Mouse (Mus musculus) kidney, embryonic 15.5 days (tissue): ENCODE measurements at regions not wholly inside any gene's neighbourhood (a gene's known extent, or its start where the extent isn't known, plus 50 kb on each side); places are given as distances from the start of the nearest gene placed in this dataset.

Experiments used
- ATAC-seq: fragments of 200-750 bp; cut with Nextera tagmentation; replicated peaks from 2 replicates; pipeline ENCODE4 v1.8.0; 2017; ENCODE audit warnings: moderate TSS enrichment; ENCODE audit not compliant: low FRiP score
- H3K27ac ChIP-seq: fragments of 300-500 bp; sonication (generic); 2 replicates; pipeline ENCODE4 v1.5.1; 2015; ENCODE audit warnings: mild to moderate bottlenecking, inconsistent platforms
- H3K27me3 ChIP-seq: fragments of 300-500 bp; sonication (generic); 2 replicates; pipeline ENCODE4 v1.6.1; 2015; ENCODE audit warnings: inconsistent platforms
- H3K36me3 ChIP-seq: fragments of 300-500 bp; sonication (generic); 2 replicates; pipeline ENCODE4 v1.6.1; 2015; ENCODE audit warnings: inconsistent platforms
- H3K4me1 ChIP-seq: fragments of 300-500 bp; sonication (generic); 2 replicates; pipeline ENCODE4 v1.6.1; 2015; ENCODE audit warnings: inconsistent platforms
- H3K4me2 ChIP-seq: fragments of 300-500 bp; sonication (generic); 2 replicates; pipeline ENCODE4 v1.6.1; 2015; ENCODE audit warnings: moderate library complexity, mild to moderate bottlenecking, inconsistent platforms
- H3K4me3 ChIP-seq: fragments of 300-500 bp; sonication (generic); replicated peaks from 2 replicates; pipeline ENCODE4 v1.5.1; 2015; ENCODE audit warnings: mild to moderate bottlenecking, inconsistent platforms
- H3K9ac ChIP-seq: fragments of 300-500 bp; sonication (generic); 2 replicates; pipeline ENCODE4 v1.6.1; 2015; ENCODE audit warnings: mild to moderate bottlenecking, inconsistent platforms
- H3K9me3 ChIP-seq: fragments of 300-500 bp; sonication (generic); replicated peaks from 2 replicates; pipeline ENCODE4 v1.6.1; 2016; ENCODE audit warnings: inconsistent platforms
- WGBS: fragments of 180-500 bp; shearing (Covaris S2); methylation state at CpG from one replicate; pipeline ENCODE4 v1.1.7; 2015; ENCODE audit warnings: mixed read lengths; 5-methylcytosine and 5-hydroxymethylcytosine counted together

DNA sequence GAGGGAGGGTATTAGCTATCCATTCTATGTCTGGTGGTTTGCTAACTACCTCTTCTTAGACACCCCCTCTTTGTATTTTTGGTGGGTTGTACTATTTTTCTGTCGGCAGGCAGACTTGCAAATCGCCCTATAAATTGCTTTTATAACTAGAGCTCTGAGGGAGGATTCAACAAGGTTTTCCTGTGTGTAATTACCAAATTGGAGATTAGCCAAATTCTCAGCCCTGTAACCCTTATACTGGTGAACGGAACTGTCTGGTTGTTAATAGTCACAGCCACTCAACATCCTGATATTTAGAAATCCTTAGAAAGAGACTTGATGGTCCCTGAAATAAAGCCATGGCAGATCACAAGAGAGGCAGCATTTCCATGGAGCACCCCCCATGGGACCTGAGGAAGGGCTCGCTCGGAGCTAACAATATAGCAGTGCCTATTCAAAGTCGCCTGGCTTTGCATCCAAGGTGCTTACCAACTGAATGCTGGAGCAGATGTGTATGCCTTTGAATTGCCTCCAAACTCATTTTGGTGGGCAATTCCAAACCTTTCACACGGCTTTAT is 333.0 kb downstream of the Nedd1 start:
- no peaks in the 10 kb centered on the region for H3K4me1 ChIP-seq
- H3K9me3 ChIP-seq, result no peaks in the 10 kb centered on the region
- ATAC-seq, result no peak
- whole genome bisulfite sequencing, result 48% methylated on average over 7 of the region's 7 CpGs
- H3K9ac ChIP-seq, result no peak overlapping the region
- H3K27me3 ChIP-seq, result no peaks in the 10 kb centered on the region
- no peak overlapping the region for H3K4me2 ChIP-seq
- no peak overlapping the region for H3K27ac ChIP-seq
- H3K4me3 ChIP-seq, result no peak overlapping the region
- H3K36me3 ChIP-seq, result no peaks in the 10 kb centered on the region

DNA sequence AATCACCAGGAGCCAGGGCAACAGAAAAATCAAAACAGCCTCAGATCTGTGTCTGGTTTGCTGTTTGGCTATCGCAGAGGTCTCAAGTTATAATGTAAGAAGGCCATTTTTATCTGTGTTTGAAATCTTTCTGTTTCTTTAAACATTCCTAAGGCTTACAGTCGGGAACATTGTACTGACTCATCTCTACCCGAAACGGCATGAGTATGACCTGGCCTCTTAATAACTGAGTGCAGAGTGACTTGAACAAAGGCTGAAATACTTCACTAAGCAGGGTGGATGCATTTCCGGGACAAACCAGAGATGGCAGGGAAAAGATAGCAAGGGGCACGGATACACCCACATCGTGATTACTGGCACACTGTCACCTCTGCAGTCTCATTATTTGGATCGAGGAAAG is 355.1 kb downstream of the Nedd1 start:
- Histone ChIP-seq H3K9ac (no peak overlapping the region), H3K4me3 (no peak overlapping the region), H3K4me2 (no peak overlapping the region), H3K4me1 (no peaks in the 10 kb centered on the region), H3K36me3 (no peaks in the 10 kb centered on the region), H3K9me3 (no peaks in the 10 kb centered on the region), H3K27me3 (no peaks in the 10 kb centered on the region), H3K27ac (no peak overlapping the region)
- ATAC-seq, result no peak
- 63% methylated on average over 8 of the region's 8 CpGs for WGBS

DNA sequence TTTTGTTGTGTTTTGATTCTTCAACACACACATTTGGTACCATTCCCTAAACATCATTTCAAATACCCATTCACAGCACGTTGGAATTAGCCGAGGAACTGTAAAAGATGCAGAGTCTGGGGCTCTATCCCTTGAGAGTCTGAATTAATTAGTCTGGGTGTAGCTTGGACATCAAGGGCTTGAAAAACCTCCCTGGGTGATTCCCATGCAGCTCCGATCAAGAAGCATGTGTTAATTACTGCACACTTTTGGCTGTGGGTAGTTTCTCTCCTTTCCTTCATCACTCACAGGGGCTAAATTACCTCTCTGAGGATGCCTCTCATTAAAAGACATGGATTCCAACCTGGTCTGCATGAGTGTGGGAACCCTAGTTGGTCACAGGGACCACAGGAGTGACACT is 365.5 kb downstream of the Nedd1 start:
- 80% methylated on average over 3 of the region's 3 CpGs for WGBS
- ATAC-seq, result no peak
- Histone ChIP-seq H3K4me2 (no peak overlapping the region), H3K4me3 (no peak overlapping the region), H3K36me3 (no peaks in the 10 kb centered on the region), H3K9me3 (no peaks in the 10 kb centered on the region), H3K27me3 (no peaks in the 10 kb centered on the region), H3K27ac (no peak overlapping the region), H3K9ac (no peak overlapping the region), H3K4me1 (no peaks in the 10 kb centered on the region)

DNA sequence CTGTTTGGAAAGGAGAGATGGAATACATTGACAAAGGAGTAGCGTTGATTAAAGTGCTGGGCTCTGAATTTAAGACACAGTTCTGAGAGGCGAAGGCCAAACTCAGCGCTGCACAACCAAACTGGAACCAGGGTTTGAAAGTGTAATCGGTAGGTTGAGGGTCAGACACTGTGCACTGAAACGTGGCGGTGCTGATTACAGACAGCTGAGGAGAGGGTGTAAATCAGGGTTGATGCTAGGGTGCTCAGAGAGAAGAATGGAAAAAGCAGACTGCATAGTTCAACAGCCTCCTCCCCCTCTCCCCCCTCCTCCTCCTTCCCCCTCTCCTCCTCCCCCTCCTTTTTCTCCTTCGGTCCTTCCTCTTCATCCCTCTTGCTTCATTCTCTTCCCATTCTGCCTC is 373.2 kb downstream of the Nedd1 start:
- Histone ChIP-seq H3K4me2 (no peak overlapping the region), H3K4me1 (peaks cover 16% of the 10 kb centered on the region), H3K27ac (peak overlapping the region; percentile 67), H3K4me3 (no peak overlapping the region), H3K9ac (no peak overlapping the region), H3K27me3 (no peaks in the 10 kb centered on the region), H3K36me3 (no peaks in the 10 kb centered on the region), H3K9me3 (no peaks in the 10 kb centered on the region)
- ATAC-seq, result peak; percentile 94
- WGBS, result 30% methylated on average over 7 of the region's 7 CpGs

DNA sequence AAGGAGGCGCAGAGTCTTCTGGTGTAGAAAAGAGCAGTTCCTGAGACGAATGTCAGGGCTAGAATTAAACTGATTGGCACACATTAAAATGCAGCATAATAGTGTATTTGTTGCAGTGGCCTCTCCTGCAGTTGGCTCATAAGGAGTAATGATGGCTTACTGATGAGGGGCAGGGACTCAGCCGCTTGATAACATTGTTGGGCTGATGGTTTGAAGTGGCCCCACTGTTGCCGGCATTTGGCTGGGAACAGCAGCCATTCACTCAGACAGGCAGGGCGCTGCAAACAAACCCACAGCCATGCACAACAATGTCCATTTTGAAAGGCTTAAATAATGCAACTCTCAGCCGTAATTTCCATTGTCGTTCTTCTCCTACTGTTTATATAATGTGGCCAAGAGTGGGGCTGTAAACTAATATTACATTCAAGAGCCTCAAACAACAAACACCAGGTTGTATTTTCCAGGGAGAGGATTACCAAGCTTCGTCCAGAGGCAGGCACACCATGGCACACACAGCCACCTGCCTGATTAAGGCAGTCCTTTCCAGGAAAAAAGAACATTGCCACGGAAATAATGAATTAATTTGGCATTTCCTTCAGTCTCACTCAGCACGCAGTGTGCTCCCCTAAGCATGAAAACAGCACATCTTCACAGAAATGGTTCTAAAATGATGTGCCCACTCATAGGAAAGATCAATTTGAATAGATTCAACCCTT is 374.1 kb downstream of the Nedd1 start:
- 63% methylated on average over 10 of the region's 10 CpGs for WGBS
- no peaks in the 10 kb centered on the region for H3K27me3 ChIP-seq
- H3K4me1 ChIP-seq, result peaks cover 16% of the 10 kb centered on the region
- no peak for ATAC-seq
- H3K9ac ChIP-seq, result no peak overlapping the region
- no peak overlapping the region for H3K4me3 ChIP-seq
- no peaks in the 10 kb centered on the region for H3K9me3 ChIP-seq
- H3K27ac ChIP-seq, result peak overlapping the region; percentile 67
- H3K36me3 ChIP-seq, result no peaks in the 10 kb centered on the region
- H3K4me2 ChIP-seq, result no peak overlapping the region

DNA sequence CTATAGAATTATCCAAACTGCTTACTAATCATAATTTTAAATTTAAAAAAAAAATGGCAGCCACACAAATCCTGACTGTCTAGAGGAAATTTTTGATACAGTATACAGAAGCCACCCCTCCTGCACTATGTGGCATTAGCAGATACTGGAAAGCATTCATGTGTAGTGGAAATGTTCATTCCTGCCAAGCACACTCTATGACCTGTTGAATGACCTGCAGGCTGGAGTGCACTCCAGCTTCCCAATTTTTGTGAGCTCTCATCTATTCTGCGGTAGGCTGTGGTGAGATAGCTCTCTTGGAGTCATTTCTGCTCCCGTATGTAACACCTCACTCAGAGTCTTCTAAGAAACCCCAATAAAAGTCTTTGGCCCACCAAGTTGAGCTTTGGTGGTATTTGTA is 382.5 kb downstream of the Nedd1 start:
- Histone ChIP-seq H3K9me3 (no peaks in the 10 kb centered on the region), H3K9ac (no peak overlapping the region), H3K4me3 (no peak overlapping the region), H3K4me1 (no peaks in the 10 kb centered on the region), H3K4me2 (no peak overlapping the region), H3K36me3 (no peaks in the 10 kb centered on the region), H3K27ac (no peak overlapping the region), H3K27me3 (no peaks in the 10 kb centered on the region)
- WGBS, result 94% methylated on average over 2 of the region's 2 CpGs
- ATAC-seq, result no peak

DNA sequence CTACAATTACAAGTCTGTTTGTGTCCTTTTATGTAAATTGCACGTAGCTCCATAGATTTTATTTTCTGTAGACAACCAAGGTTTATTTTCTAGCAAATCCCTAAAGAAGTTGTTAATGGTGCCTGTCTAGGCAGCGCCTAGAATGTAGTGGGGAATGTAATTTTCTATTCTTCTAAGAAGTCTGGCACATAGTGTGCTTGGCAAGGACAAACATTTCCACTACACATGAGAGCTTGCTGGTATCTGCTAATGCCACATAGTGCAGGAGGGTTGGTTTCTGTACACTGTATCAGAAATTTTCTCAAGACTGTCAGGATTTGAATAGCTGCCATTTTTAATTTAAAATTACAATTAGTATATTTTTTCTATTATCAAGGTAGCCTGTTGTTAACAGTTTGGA is 385.3 kb downstream of the Nedd1 start:
- ATAC-seq, result no peak
- H3K9me3 ChIP-seq, result no peaks in the 10 kb centered on the region
- no peaks in the 10 kb centered on the region for H3K27me3 ChIP-seq
- peaks cover 12% of the 10 kb centered on the region for H3K4me1 ChIP-seq
- no peak overlapping the region for H3K4me2 ChIP-seq
- no peaks in the 10 kb centered on the region for H3K36me3 ChIP-seq
- no peak overlapping the region for H3K4me3 ChIP-seq
- no peak overlapping the region for H3K27ac ChIP-seq
- 89% methylated on average over 2 of the region's 2 CpGs for WGBS
- no peak overlapping the region for H3K9ac ChIP-seq

DNA sequence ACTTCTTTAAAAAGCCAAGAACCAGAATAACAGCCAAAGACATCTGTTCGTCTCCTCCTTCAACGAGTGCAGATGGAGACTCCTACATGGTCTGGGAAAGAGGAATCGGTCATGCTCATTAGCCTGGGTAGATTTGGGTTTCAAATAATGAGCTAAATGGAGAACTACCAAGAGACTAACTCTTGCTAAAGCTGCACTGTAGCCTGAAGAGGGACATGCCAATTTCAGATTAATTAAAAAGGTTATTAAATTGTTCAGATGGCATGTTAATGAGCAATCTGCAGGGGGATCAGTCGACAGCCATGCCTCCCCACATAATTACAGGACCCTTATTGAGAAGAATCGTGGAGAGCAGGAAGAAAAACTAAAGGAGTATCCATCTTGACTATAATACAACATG is 386.1 kb downstream of the Nedd1 start:
- Histone ChIP-seq H3K4me2 (no peak overlapping the region), H3K9me3 (no peaks in the 10 kb centered on the region), H3K4me3 (no peak overlapping the region), H3K27ac (no peak overlapping the region), H3K27me3 (no peaks in the 10 kb centered on the region), H3K4me1 (peaks cover 12% of the 10 kb centered on the region), H3K9ac (no peak overlapping the region), H3K36me3 (no peaks in the 10 kb centered on the region)
- WGBS, result 51% methylated on average over 5 of the region's 5 CpGs
- no peak for ATAC-seq

DNA sequence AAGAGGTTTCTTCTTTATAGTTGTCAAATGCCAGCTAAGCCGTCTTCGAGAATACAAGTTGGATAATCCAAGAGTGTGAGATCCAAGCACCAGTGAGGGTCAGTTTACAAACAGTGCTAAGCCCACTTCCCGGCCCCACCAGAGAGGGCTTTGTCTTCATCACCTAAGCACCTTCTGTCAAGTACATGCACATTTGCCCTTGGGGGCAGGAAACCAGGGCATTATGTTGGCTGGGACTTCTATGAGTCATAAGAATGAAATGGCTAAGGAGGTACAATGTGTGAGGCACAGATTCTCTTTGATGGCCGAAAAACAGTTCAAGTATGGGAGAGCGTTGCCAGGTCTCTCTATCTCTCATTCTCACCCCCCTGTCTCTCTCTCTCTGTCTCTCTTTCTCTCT is 387.1 kb downstream of the Nedd1 start:
- no peak overlapping the region for H3K4me3 ChIP-seq
- H3K36me3 ChIP-seq, result no peaks in the 10 kb centered on the region
- H3K9me3 ChIP-seq, result no peaks in the 10 kb centered on the region
- no peak overlapping the region for H3K9ac ChIP-seq
- H3K4me2 ChIP-seq, result no peak overlapping the region
- ATAC-seq, result no peak
- no peaks in the 10 kb centered on the region for H3K27me3 ChIP-seq
- H3K27ac ChIP-seq, result no peak overlapping the region
- WGBS, result 84% methylated on average over 5 of the region's 5 CpGs
- H3K4me1 ChIP-seq, result peaks cover 12% of the 10 kb centered on the region

DNA sequence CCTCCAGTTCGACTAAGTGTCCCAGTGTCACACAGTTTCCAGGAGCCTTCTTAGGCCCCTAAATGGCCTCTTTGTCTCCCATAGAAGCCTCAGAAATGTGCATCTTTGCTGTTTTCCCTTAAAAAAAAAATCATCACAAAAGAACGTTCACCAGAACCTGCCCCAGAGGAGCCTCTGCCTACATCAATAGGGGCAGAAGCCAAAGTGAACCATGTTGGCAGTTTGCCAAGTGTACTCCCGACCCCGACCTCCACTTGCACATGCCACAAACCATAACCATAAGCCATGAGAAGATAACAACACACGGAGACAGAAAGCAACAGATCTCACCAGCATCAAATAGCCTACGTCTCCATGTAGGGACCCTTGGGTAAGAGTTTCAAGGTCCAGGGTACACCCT is 388.4 kb downstream of the Nedd1 start:
- Histone ChIP-seq H3K4me1 (peaks cover 12% of the 10 kb centered on the region), H3K4me3 (no peak overlapping the region), H3K27ac (no peak overlapping the region), H3K9ac (no peak overlapping the region), H3K9me3 (no peaks in the 10 kb centered on the region), H3K36me3 (no peaks in the 10 kb centered on the region), H3K27me3 (no peaks in the 10 kb centered on the region), H3K4me2 (no peak overlapping the region)
- no peak for ATAC-seq
- WGBS, result 47% methylated on average over 6 of the region's 6 CpGs

DNA sequence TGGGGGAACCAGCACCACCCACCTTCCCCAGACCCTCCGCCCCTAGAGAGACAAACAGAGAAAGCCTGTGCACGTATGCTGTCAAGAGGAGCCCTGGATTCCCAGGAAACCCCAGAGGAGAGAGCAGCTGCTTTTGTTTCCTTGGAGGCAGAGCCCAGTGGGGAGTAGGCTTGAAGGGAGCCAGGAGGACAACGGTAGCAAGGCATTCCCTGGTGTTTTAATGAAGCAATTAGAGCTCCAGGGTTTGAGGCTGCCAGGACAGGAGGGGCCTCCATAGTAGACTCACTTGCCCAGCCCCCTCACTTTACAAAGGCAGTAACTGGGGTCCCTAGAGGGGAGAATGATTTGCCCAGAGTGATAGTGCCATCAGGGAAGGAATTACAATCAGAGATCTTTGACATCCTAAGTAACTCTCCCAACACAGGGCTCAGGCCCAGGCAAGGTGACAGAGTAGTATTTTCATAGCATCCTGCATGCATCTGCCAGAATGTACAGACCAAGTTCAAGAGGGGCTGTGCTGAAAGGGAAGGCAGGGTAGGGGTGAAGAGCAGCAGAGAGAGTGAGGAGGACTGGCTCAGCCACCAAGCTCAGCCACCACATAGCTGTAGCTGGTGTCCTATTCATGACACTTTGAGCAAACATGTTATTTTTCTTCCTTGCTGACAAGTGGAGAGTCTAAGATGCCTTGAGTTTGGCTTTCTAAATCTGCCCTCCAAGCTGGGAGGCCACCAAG is 389.0 kb downstream of the Nedd1 start:
- Histone ChIP-seq H3K4me2 (no peak overlapping the region), H3K36me3 (no peaks in the 10 kb centered on the region), H3K4me3 (no peak overlapping the region), H3K9ac (no peak overlapping the region), H3K4me1 (peaks cover 12% of the 10 kb centered on the region), H3K9me3 (no peaks in the 10 kb centered on the region), H3K27ac (no peak overlapping the region), H3K27me3 (no peaks in the 10 kb centered on the region)
- 26% methylated on average over 3 of the region's 3 CpGs for WGBS
- no peak for ATAC-seq

DNA sequence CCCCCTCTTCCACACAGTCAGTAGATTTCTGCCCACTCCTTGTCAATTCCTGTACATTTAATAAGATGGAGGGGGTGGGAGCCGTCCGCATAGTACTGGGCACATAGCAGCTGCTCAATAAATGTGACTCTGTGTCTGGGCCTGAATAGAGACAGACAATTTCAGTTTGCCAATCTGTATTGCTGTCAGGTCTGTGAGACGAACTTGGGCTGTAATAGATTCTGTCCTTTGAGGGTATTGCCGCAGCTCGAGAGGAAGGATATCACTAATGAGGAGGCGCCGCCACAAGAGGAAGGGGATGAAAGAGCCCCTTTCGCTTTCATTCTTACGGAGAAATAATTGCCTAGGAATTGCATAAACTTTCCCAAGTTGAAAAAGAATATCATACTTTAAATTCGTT is 392.1 kb downstream of the Nedd1 start:
- H3K9me3 ChIP-seq, result no peaks in the 10 kb centered on the region
- no peaks in the 10 kb centered on the region for H3K36me3 ChIP-seq
- no peak overlapping the region for H3K27ac ChIP-seq
- no peak overlapping the region for H3K4me2 ChIP-seq
- ATAC-seq, result no peak
- whole genome bisulfite sequencing, result 86% methylated on average over 10 of the region's 10 CpGs
- no peak overlapping the region for H3K9ac ChIP-seq
- peaks cover 12% of the 10 kb centered on the region for H3K4me1 ChIP-seq
- no peaks in the 10 kb centered on the region for H3K27me3 ChIP-seq
- no peak overlapping the region for H3K4me3 ChIP-seq
